Comparison of ENCODE assay signal across 24 mouse cellular contexts in the genomic region with DNA sequence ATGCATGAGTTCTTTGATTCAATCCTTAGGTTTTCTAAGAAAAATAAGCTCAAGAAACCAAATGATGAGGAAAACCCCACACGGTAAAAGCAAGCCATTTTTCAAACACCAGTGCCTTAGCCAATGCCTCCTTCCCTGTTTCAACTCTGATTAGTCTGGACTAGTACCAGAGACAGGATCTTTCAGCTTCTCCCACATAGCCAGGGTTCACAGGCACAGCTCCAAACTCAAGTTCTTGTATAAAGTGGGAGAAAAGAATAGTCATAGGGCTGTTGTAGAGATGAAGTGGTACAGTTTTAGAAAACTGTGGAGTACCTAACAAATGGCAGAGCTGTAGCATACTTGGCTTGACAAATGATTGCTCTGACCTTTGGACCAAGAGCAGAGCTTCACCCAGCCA.
"Had no signal": no experiment of that assay in that cellular context is flagged by ENCODE, and none has a peak within 500 bp of the region (broad histone marks: within the 10 kb centered on the region; RNA-seq: fewer than 3 reads in every experiment).

No protein-coding gene starts in this region.

- DNase-seq: gastrocnemius, adult 2 months; gastrocnemius, postnatal 10 days; gastrocnemius, postnatal 25 days; heart, adult 2 months; heart, postnatal 14 days; heart, postnatal 4 days; kidney, adult 18-20 months; kidney, adult 9 months; kidney, postnatal 10 days; kidney, postnatal 25 days; kidney, postnatal 4 days; liver had no signal

- H3K4me3 ChIP-seq: gastrocnemius, adult 2 months; heart, adult 2 months; heart, embryonic 13.5 days; heart, embryonic 15.5 days; hindbrain, embryonic 10.5 days; hindbrain, embryonic 12.5 days; intestine, embryonic 15.5 days; kidney, embryonic 15.5 days; left cerebral cortex, adult 2 months; limb, embryonic 10.5 days; limb, embryonic 12.5 days; liver, embryonic 12.5 days had no signal

- H3K4me1 ChIP-seq: heart, embryonic 13.5 days; heart, embryonic 15.5 days; hindbrain, embryonic 10.5 days; hindbrain, embryonic 12.5 days; intestine, embryonic 15.5 days; kidney, embryonic 15.5 days; limb, embryonic 10.5 days; limb, embryonic 12.5 days; liver, embryonic 12.5 days had no signal

- H3K27ac ChIP-seq: gastrocnemius, adult 2 months; heart, adult 2 months; heart, embryonic 13.5 days; heart, embryonic 15.5 days; hindbrain, embryonic 10.5 days; hindbrain, embryonic 12.5 days; hindbrain, embryonic 14.5 days; intestine, embryonic 15.5 days; kidney, embryonic 15.5 days; limb, embryonic 10.5 days; limb, embryonic 12.5 days; liver, embryonic 12.5 days; liver, embryonic 14.5 days had no signal
